Mouse (Mus musculus) midbrain, embryonic 11.5 days (tissue): ENCODE data around the gene Rpl37. TPM values are rescaled to one million over a fixed set of nuclear protein-coding genes. Genes with fewer than 3 reads are reported as not detected.

ENCODE experiments used
- ATAC-seq: fragments of 200-750 bp; cut with Nextera tagmentation; 2 replicates; pipeline ENCODE4 v1.8.0; 2017; ENCODE audit warnings: moderate TSS enrichment, moderate library complexity; ENCODE audit not compliant: low FRiP score
- DNase-seq: peaks from one replicate; pipeline ENCODE4 v3.0.0; 2015; ENCODE audit warnings: low spot score; ENCODE audit errors: missing footprints
- H3K27ac ChIP-seq: fragments of 300-500 bp; sonication (generic); 2 replicates; pipeline ENCODE4 v1.5.1; 2014; ENCODE audit warnings: low read depth, low read length
- H3K27me3 ChIP-seq: fragments of 300-500 bp; sonication (generic); 2 replicates; pipeline ENCODE4 v1.6.1; 2014; ENCODE audit warnings: mild to moderate bottlenecking, low read length, moderate library complexity, mixed read lengths; ENCODE audit not compliant: control insufficient read depth, insufficient read depth
- H3K36me3 ChIP-seq: fragments of 300-500 bp; sonication (generic); 2 replicates; pipeline ENCODE4 v1.6.1; 2014; ENCODE audit warnings: mild to moderate bottlenecking, low read length, moderate library complexity, mixed read lengths; ENCODE audit not compliant: control insufficient read depth, insufficient read depth
- H3K4me1 ChIP-seq: fragments of 300-500 bp; sonication (generic); 2 replicates; pipeline ENCODE4 v1.6.1; 2014; ENCODE audit warnings: low read length; ENCODE audit not compliant: control insufficient read depth, insufficient read depth
- H3K4me2 ChIP-seq: fragments of 300-500 bp; sonication (generic); 2 replicates; pipeline ENCODE4 v1.6.1; 2014; ENCODE audit warnings: mild to moderate bottlenecking, moderate library complexity
- H3K4me3 ChIP-seq: fragments of 300-500 bp; sonication (generic); 2 replicates; pipeline ENCODE4 v1.5.1; 2014; ENCODE audit warnings: low read depth, low read length
- H3K9ac ChIP-seq: fragments of 300-500 bp; sonication (generic); 2 replicates; pipeline ENCODE4 v1.6.1; 2014; ENCODE audit warnings: low read length
- H3K9me3 ChIP-seq: fragments of 300-500 bp; sonication (generic); 2 replicates; pipeline ENCODE4 v1.6.1; 2016; ENCODE audit warnings: low read length; ENCODE audit not compliant: control insufficient read depth
- WGBS: fragments of 180-500 bp; shearing (Covaris S2); extraction: QIAGEN DNeasy Blood & Tissue Kit; methylation state at CpG from one replicate; pipeline ENCODE4 v1.1.7; 2014; 5-methylcytosine and 5-hydroxymethylcytosine counted together
- polyA plus RNA-seq: library from polyadenylated mRNA; unstranded; fragments of >200 nt; fragmentation: Nextera tagmentation; extraction: Ambion mirVana; gene quantifications from 2 replicates; pipeline ENCODE4 v1.2.1, GENCODE M21; 2014

Gene Rpl37
- polyA plus RNA-seq, 1 experiment from 2014 or later: 516 TPM

DNA sequence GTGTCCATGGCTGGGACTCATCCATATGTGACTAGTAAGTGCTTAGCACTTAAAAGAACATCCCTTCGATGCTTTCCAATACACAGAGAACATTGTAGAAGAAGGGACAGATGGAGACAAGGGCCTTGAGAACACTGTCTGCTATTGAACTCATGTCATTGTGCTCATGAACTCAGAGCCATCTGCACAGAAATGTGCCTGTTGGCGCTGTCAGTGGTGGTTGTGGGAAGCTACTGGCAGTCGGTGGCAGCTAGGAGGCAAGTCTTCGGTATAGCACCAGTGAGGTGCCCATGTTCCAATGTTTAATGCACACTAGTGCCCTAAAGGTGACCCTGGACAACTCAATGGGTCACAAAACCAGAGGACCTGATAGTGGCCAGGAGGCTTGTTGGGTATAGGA lies 14.1 kb upstream of the Rpl37 start:
- H3K27ac ChIP-seq: no peak overlapping the region
- no peaks in the 10 kb centered on the region for H3K36me3 ChIP-seq
- no peak overlapping the region for H3K9ac ChIP-seq
- no peak overlapping the region for H3K4me2 ChIP-seq
- DNase-seq (no peak), ATAC-seq (no peak)
- no peak overlapping the region for H3K4me3 ChIP-seq
- H3K4me1 ChIP-seq: no peaks in the 10 kb centered on the region
- no peaks in the 10 kb centered on the region for H3K27me3 ChIP-seq
- no peaks in the 10 kb centered on the region for H3K9me3 ChIP-seq
- WGBS: 97% methylated on average over 4 of the region's 4 CpGs

DNA sequence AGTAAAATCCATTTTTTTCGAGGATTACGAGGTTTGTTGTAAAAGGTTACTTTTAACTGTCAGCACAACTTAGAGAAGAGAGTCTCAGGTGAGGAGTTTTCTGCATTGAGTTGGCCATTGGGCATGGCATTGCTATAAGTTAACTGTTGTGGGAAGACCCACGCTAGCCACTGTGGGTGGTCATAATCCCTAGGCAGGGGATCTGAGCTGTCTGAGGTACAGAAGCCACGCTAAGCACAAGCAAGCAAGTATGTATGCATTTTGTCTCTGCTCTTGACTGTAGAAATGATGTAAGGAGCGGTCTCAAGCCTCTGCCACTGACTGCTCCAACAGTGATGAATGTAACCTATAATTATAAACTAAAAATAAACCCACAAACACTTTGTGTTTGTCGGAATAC lies 10.6 kb upstream of the Rpl37 start:
- Histone ChIP-seq H3K36me3 (no peaks in the 10 kb centered on the region), H3K9ac (no peak overlapping the region), H3K9me3 (no peaks in the 10 kb centered on the region), H3K4me2 (no peak overlapping the region), H3K4me3 (no peak overlapping the region), H3K27me3 (no peaks in the 10 kb centered on the region), H3K4me1 (no peaks in the 10 kb centered on the region), H3K27ac (no peak overlapping the region)
- DNase-seq (no peak), ATAC-seq (0 out of 2 replicates have a peak, but pooled peaks have one; percentile 40)
- WGBS: 83% methylated on average over 6 of the region's 6 CpGs

- no peaks in the 10 kb centered on the region for H3K27me3 ChIP-seq
- H3K36me3 ChIP-seq: no peaks in the 10 kb centered on the region
- no peaks in the 10 kb centered on the region for H3K9me3 ChIP-seq
- no peak overlapping the region for H3K4me3 ChIP-seq
- no peak overlapping the region for H3K4me2 ChIP-seq
- peak; percentile 87 for DNase-seq
- no peak for ATAC-seq
- 61% methylated on average over 2 of the region's 2 CpGs for WGBS
- no peak overlapping the region for H3K27ac ChIP-seq
- no peak overlapping the region for H3K9ac ChIP-seq
- H3K4me1 ChIP-seq: no peaks in the 10 kb centered on the region
These were observed 10.2 kb upstream of the Rpl37 start for GRCm38 (mm10) chr15:5106293-5106692.

DNA sequence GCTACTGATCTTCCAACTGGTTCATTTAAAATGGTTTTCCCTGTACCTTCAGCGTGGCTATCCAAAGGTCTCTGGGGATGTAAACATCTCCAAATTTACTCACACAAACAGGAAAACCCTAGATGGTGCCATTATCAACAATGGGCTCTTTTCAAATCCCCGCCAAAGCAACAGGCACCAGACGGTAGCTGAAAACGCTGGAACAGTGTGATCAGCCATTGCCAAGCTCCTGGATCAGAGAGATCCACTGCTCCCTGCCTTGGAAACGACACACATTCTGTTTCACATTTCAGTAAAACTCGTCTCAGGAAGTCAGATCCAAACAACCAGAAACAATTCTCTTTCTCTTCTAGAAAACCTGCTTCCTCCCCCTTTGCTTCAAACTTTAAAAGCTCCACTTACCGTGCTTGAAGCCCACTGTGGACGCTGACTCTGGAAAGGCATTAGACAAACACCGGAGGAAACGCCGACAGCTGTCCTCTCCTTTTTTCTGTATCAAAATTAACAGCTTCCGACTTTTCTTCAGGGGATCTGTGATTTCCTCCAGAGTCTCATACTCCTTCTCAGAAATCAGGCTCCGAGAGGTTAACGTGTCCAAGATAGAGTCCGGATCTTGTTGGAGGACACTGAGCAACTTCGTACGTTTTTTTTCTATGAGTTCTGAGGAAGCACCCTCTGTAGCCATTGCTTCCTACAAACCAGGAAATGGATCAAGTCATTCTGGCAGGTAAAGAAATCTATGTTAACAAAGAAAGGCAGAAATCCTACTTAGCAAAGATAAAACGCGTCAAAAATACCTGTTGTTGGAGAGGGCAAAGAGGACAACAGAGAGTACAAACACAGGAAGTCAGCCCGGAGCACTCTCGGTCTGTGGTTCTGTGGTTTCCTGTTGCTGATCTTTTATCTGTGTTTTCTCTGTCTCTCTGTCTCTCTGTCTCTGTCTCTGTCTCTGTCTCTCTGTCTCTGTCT lies 8.5 kb upstream of the Rpl37 start, which contains the start of gene Card6:
TSS of gene Card6 (minus strand) at position 854 of the 969 bp plus-strand sequence.
- Histone ChIP-seq H3K36me3 (no peaks in the 10 kb centered on the region), H3K4me1 (no peaks in the 10 kb centered on the region), H3K27me3 (no peaks in the 10 kb centered on the region), H3K4me2 (no peak within 1 kb of the TSS), H3K4me3 (no peak within 1 kb of the TSS), H3K27ac (no peak within 1 kb of the TSS), H3K9ac (no peak within 1 kb of the TSS), H3K9me3 (no peaks in the 10 kb centered on the region)
- DNase-seq (no peak), ATAC-seq (no peak)
- WGBS: 77% methylated on average over 21 of the region's 21 CpGs

DNA sequence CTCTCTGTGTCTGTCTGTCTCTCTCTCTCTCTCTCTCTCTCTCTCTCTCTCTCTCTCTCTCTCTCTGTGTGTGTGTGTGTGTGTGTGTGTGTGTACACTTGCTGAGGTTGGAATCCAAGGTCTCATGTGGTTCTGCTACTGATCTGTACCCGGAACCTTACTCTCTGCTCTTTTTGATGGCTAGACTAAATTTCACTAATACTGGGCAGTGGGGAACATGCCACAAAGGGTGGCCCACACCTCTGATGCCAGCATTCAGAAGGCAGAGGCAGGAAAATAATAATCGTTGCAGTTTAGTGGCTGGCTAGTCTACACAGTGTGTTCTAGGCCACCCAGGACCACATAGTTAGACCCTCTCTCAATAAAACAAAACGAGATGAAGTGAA lies 7.8 kb upstream of the Rpl37 start:
- Histone ChIP-seq H3K36me3 (no peaks in the 10 kb centered on the region), H3K4me2 (no peak overlapping the region), H3K27me3 (no peaks in the 10 kb centered on the region), H3K4me3 (no peak overlapping the region), H3K27ac (no peak overlapping the region), H3K9ac (no peak overlapping the region), H3K9me3 (no peaks in the 10 kb centered on the region), H3K4me1 (no peaks in the 10 kb centered on the region)
- no peak for ATAC-seq
- 84% methylated on average over 3 of the region's 3 CpGs for WGBS
- DNase-seq: no peak

DNA sequence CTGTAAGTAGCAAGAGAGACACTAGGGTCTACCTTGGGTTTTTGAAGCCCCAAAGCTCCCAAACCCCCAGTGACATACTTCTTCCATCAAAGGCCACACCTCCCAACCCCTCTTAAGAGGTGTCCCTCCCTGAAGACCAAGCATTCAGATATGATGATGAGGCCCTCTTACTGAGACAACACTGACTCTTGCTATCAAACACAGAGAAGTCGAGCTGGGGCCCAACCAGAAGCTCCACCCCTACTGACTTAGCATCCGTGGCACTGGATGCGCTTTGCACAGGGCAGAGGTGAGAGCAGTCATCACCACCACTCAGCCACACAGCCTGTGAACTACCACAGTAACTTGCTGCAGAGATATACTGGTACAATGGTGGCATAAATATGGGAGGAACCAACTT lies 3.8 kb upstream of the Rpl37 start:
- WGBS: 77% methylated on average over 3 of the region's 3 CpGs
- H3K9me3 ChIP-seq: no peaks in the 10 kb centered on the region
- ATAC-seq: no peak

GRCm38 (mm10) chr15:5115173-5115572 lies 1.3 kb upstream of the Rpl37 start:
- H3K4me3 ChIP-seq: peak overlapping the region; percentile 96
- 68% methylated on average over 8 of the region's 8 CpGs for WGBS
- H3K9ac ChIP-seq: peak overlapping the region; percentile 62; the same call in 1 of the 2 replicates
- DNase-seq: no peak
- H3K4me1 ChIP-seq: peaks cover 9% of the 10 kb centered on the region
- no peaks in the 10 kb centered on the region for H3K27me3 ChIP-seq
- no peak for ATAC-seq
- H3K36me3 ChIP-seq: peaks cover 17% of the 10 kb centered on the region
- no peak overlapping the region for H3K27ac ChIP-seq
- no peaks in the 10 kb centered on the region for H3K9me3 ChIP-seq
- H3K4me2 ChIP-seq: peak overlapping the region; percentile 58

More for the DNA sequence above, 3.8 kb upstream of the Rpl37 start:
- DNase-seq: no peak
- H3K27ac ChIP-seq: no peak overlapping the region
- H3K9ac ChIP-seq: no peak overlapping the region
- no peaks in the 10 kb centered on the region for H3K36me3 ChIP-seq
- no peak overlapping the region for H3K4me2 ChIP-seq
- peaks cover 4% of the 10 kb centered on the region for H3K4me1 ChIP-seq
- H3K27me3 ChIP-seq: no peaks in the 10 kb centered on the region
- no peak overlapping the region for H3K4me3 ChIP-seq

GRCm38 (mm10) chr15:5117031-5117601 lies 671 bp downstream of the Rpl37 start:
- WGBS: 3% methylated on average over 22 of the region's 22 CpGs
- peaks cover 28% of the 10 kb centered on the region for H3K36me3 ChIP-seq
- no peak for ATAC-seq

DNA sequence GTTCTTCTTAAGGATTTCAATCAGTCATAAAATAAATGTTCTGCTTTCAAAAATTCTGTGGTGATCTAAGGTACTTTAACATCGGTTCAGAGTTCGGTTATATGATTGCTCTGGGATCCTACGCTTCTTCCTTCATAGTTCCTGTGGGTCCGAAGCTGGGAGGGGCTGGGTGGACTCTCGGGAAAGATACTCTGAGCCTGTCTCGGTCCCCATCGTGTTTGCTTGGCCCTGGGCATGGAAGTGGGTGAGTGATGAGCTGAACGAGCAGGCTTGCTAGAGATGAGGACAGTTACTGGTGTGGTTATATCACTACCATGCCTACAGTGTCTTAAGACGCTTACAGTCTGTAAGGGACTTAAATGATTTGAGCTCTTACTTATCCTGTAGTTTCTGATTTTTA lies 2.2 kb downstream of the Rpl37 start:
- Histone ChIP-seq H3K4me3 (no peak overlapping the region), H3K36me3 (peaks cover 28% of the 10 kb centered on the region), H3K9me3 (no peaks in the 10 kb centered on the region), H3K9ac (no peak overlapping the region), H3K4me1 (peaks cover 9% of the 10 kb centered on the region), H3K27me3 (no peaks in the 10 kb centered on the region), H3K27ac (no peak overlapping the region), H3K4me2 (no peak overlapping the region)
- WGBS: 92% methylated on average over 9 of the region's 9 CpGs
- DNase-seq (no peak), ATAC-seq (no peak)

More at GRCm38 (mm10) chr15:5117031-5117601, 671 bp downstream of the Rpl37 start:
- Histone ChIP-seq H3K4me2 (peak overlapping the region; percentile 71), H3K9me3 (no peaks in the 10 kb centered on the region), H3K27me3 (no peaks in the 10 kb centered on the region), H3K9ac (peak overlapping the region; percentile 96), H3K4me3 (peak overlapping the region; percentile 96), H3K27ac (peak overlapping the region; percentile 42; the same call in 1 of the 2 replicates), H3K4me1 (peaks cover 9% of the 10 kb centered on the region)
- no peak for DNase-seq
